Mouse (Mus musculus) embryo, embryonic 11 days (tissue): ENCODE results near the gene Caprin2.
"Not testable (repeated sequence)": the region's sequence is repeated elsewhere in the genome, so short reads cannot be mapped to it uniquely, and the experiment has no call there.

Experiments used
- DNase-seq: peaks from one replicate; pipeline ENCODE4 v3.0.0-alpha.2; 2015

Gene Caprin2

DNA sequence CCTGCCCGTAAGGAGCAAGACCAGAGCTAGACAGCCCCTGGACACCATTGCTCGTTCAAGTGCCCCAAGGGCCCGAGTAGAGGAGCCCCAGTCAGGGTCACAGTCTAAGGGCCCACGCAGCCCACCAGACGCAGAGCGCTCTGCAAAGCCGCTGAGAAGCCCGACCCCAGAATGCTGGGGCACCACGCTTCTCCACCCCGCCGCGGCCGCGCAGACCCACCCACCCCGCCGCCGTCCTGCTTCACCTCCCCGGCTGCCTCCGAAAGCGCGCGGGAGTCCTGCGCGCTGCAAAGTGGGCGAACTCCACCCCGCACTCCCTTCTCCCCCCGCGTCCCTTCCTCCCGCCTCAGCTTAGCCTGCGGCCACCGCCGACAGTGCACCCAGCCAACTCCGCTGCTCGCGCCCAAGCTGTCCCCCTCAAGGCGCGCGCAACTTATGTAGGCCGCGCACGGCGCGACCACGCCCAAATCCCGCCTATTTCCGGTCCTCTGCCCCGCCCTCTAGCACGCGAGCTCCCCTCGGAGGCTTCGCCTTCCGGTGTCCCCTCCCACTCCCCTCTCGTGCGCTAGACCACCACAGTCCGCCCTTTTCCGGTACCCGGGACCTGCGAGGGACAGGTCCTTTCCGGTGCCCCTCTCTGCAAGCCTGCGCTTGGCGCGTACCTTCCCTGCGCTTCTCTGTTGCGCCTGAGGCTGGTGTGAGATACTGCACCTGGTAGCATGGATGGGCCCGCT, at the start of gene Caprin2:
TSS of gene Caprin2 (minus strand) at position 465 of the 734 bp plus-strand sequence.
- DNase-seq = peak; percentile 98

DNA sequence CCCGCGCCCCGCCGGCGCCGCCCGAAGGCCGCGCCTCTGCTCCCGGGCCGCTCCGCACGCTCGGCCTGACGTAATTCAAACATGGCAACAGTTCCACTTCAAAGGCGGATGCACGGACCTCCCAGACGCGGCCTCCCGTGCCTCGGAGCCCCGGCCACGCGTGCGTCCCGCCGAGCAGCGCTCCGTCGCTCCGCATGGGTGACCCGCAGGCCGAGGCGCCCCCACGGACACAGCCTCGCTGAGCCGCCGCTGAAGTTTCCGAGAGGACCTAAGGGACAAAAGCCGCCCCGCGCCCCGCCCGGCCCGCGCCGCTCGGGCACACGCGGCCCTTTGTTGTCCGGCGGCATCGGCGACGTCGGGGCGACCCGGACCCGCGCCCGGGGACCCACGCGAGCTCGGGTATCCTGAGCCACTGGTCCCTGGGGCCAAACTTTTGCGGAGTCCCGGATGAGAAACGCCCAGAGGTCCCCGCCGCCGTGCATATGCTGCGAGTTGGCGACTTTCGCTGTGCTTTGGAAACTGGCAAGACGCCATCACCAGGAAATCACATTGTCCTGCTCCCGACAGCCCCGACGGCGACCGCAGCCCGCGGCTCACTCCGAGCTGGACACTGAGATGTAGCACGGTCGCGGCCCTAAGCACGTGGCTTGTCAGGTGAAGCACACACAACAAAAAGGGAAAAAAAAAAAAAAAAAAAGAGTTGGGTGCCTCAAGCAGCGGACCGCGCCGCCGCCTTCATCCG, 48.9 kb upstream of the Caprin2 start:
- peak; percentile 82 for DNase-seq

DNA sequence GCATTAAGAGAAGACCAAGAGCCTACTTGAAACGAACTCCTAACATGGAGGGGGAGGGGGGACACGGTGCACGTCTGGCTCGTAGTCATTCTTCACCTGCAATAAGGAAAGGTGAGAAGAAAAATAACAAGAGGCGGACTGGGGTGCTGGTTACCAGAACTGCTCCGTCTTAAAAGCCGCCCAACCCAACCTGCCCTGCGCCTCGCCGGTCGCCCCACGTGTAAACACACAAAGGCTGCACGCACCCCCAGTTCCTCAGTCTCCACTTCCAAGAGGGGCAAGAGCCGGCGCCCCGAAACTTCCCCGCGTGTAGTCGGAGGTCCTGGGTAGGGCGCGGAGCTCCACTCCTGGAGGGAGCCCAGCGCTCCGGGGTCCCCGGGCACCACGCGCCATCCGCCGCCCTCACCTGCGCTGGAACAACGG, 48.3 kb upstream of the Caprin2 start:
- no peak for DNase-seq

DNA sequence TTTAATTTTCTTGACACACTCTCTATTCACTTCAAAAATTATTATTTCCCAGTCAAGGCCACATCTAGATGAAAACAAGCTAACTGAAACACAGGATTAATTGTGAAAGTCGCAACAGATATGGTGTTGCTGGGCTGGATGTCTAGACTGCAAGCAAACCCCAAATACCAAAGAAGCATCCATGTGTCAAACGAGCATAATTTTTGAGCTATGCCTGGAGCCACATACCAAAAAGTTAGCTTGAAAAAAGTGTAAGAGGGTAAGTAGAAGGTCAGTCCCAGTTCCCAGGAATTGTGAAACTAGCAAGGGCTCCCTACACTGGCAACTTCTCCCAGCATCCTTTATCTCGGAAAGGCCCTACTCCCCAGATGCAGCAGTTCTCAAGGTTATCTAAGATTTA, 47.7 kb upstream of the Caprin2 start:
- peak; percentile 25 for DNase-seq

DNA sequence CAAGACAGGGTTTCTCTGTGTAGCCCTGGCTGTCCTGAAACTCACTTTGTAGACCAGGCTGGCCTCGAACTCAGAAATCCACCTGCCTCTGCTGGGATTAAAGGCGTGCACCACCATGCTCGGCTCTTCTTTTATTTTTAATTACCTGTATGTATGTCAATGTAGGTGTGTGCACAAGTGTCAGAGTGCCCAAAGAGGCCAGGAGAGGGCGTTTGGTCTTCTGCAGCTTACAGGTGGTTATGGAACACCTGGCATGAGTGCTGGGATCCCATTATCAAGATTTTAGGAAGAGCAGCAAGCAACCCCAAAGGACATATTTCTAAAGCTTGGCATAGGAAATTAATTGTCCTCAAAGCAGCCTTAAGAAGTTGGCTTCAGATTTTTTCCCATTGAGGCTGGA, 46.4 kb upstream of the Caprin2 start:
- DNase-seq = no peak

DNA sequence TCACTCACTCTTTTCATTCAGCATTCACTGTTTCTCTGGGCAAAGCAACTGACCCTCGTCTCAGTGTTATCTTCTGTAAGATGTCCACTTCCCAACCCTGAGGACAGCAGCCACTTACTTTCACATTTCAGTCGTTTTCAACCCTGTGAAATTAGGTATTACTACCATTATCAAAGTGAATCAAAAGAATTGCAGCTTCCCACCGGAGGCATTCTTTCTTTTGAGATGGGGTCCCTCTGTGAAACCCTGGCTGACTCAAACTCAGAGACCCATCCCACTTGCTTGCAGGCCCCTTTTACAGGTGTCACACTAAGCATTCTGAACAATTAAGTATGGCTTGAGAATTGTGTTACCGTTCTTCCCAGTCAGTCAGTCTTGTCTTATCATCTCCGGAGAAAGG, 45.8 kb upstream of the Caprin2 start:
- DNase-seq = no peak

DNA sequence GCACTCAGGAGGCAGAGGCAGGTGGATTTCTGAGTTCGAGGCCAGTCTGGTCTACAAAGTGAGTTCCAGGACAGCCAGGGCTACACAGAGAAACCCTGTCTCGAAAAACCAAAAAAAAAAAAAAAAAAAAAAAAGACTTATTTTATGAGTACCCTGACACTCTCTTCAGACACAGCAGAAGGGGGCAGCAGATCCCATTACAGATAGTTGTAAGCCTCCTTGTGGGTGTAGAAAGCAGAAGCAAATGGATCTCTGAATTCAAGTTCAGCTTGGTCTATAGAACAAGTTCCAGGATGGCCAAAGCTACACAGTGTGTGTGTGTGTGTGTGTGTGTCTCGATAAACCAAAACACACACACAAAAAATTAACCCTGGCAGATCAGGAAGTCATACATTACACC, 44.3 kb upstream of the Caprin2 start:
- not testable (repeated sequence) for DNase-seq

DNA sequence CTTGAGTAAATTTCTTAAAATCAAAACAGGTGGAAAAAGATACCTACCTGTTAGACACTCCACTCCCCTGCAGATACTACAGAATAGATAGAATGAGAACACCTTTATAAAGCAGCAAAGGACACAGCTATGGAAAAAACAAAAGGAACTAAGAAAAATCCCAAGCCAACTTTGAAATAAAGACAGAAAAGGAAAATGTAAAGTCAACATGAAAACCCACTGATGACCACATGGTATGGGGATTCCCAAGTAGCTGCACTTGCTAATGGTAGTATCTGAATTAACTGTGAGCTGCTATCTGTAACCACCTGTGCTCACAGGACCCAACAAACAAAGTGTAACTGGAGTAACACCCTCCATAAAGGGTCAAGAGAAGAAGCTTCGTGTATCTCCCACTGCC, 41.7 kb upstream of the Caprin2 start:
- DNase-seq = no peak

DNA sequence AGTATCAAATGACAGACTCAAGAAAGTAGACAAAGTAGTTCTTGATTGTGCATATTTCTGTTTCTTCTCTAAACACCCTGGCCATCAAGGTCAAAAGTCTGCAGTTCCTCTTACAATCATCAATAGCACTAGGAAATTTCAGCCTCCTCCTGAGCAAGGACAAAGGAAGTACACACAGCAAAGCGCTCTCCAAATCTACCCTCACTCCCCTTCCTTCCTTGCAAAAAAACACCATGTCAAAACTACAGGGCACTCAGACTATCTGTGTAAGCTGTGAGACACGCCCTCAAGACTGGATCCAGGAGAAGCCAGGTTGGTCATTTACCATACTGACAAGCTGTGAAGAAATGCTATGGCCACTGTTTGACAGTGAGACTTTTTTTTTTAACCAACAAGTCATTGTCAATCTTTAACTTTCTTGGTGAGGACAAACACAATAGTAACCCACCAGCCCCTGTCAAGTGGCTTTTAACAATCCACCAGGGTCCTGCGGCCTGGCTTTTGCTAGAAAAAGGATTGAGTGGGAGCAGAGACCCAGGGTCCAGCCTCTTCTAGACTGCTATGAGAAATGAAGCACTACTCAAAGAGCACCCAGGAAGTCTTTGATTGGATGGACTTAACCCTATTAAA, 39.0 kb upstream of the Caprin2 start:
- DNase-seq = no peak

DNA sequence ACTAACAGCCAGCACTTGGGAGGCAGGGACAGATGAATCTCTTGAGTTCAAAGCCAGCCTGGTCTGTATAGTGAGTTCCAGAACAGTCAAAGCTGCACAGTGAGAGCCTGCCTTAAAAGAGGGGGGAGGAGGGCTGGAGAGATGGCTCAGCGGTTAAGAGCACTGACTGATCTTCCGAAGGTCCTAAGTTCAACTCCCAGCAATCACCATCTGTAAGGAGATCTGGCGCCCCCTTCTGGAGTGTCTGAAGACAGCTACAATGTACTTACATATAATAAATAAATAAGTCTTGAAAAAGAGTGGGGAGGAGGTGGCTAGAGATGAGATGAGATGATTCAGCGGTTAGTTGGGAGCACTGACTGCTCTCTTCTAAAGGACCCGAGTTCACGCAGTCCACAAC, 35.2 kb upstream of the Caprin2 start:
- no peak for DNase-seq

DNA sequence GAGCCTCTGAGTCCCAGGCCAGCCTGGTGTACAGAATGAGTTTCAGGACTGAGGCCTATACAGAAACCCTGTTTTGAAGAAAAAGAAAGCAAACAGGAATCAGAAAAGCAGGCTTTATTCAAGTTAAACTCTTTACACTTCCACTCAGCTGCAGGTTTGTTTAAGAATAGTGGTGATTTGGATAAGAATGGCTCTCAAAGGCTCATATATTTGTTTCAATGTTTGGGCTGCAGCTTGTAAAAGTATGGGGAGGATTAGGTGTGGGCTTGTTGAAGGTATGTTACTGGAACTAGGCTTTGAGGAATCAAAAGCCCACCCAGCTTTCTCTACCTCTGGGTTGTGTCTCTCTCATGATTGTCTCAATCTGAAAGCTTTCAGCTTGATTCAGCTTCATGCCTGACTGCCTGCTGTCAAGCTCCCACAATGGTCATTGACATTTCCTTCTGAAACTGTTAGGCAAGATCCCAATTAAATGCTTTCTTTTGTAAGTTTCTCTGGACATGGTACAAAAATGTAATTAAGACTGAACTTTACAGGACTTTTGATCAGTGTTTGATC, 22.9 kb upstream of the Caprin2 start:
- DNase-seq = no peak

DNA sequence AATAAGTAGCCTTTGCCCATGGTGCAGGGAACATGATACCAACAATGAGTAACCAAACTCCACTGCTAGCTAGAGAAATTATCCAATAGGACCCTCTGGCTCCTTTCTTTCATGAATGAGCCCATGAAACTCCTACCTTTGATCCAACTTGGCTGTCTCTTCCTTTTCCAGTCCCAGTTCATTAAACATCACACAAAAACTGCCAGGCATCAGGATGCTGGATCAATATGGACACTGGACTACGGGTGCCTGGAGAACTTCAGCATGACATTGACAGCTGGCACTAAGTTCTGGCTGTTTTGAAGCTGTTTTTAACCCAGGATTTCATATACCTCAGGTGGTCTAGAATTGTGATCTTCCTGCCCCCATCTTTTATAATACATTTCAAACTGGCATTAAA, 21.6 kb upstream of the Caprin2 start:
- no peak for DNase-seq

DNA sequence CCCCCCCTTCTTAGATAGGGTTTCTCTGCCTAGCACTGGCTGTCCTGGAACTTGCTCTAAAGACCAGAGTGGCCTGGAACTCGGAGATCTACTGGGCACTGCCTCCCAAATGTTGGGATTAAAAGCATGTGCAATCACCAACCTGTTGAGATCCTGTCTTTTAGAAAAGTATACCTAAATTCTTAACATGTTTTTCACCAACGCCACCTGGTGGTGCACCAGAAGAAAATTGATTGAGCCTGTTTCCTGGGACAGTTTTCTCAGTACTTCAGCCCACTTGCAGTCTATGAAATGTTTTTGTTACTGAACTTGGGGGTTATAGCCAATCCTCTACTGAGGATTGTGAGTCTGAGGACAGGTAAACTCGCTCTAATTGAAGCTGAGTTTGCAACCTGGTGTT, 20.8 kb upstream of the Caprin2 start:
- no peak for DNase-seq

DNA sequence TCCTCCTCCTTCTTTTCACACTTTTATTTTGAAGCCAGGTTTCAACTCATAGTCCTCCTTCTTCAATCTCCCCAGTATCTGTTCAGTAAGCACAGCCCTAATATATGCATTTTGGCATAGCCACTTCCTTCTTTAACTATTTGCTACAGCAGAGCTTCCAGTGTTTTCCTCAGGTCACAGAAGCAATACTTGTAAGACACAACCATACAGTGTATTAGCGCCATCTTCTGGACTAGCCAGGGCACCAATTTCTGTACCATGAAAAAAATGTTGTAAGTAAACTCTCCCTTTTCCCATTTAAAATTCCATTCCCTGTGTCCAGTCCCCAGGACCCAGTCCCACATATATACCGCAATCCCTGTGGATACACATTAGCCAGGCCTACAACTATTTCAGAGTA, 17.9 kb upstream of the Caprin2 start:
- DNase-seq = peak; percentile 81

DNA sequence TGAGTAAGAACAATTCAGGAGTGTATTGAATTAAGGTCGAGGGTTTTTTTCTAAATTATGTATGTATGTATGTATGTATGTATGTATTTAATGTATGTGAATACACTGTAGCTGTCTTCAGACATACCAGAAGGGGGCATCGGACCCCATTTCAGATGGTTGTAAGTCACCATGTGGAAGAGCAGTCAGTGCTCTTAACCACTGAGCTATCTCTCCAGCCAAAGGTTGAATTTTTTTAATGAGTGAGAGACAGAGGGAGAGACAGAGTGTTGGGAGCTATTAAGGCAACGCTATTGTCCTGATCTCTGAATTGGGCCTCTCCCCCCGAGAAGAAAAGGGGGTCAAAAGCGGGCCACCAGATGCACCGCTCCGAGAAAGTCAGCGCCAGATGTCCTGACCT, 15.9 kb upstream of the Caprin2 start:
- DNase-seq = not testable (repeated sequence)

DNA sequence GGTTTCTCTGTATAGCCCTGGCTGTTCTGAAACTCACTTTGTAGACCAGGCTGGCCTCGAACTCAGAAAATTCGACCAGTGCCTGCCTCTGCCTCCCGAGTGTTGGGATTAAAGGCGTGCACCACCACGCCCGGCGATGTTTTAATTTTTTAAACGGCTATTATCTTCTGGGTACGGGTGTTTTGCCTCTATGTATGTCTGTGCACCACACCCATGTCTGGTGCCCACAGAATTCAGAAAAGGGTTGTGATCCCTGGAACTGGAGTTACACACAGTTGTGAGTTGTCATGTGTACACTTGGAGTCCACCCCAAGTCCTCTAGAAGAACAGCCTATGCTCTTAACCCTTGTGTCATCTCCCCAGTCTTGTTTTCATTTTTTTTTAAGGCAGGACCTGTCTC, 10.9 kb upstream of the Caprin2 start:
- no peak for DNase-seq

DNA sequence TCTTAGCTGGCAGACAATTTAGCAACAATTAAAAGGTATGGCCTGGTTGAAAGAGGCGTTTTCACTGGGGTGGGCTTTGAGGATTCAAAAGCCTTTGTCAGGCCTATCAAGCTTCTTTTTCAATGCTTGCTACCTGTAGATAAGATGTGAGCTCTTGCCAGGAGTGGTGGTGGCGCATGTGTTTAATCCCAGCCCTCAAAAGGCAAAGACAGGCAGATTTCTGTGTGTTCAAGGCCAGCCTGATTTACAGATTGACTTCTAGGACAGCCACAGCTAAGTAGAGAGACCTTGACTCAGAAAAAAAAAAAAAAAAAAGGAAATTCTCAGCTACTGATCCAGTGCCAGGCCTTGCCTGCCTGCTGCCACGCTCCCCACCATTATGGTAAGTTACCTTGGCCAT, 6.7 kb upstream of the Caprin2 start:
- DNase-seq = no peak

DNA sequence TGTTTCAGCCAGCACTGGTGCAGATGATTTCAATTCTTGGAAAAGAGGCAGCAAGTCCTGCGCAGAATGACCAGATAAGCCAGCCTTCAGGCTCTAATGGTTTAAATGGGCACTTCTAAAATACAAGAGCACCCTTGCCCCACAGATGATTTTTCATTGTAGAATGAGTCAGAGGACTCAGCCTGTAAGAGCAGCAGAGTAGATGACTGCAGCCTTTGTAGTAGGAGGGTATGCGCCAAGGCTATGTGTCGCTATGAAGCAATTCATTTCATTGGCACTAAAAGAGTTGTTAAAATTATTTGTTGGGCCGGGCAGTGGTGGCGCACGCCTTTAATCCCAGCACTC, 442 bp upstream of the Caprin2 start:
- no peak for DNase-seq

DNA sequence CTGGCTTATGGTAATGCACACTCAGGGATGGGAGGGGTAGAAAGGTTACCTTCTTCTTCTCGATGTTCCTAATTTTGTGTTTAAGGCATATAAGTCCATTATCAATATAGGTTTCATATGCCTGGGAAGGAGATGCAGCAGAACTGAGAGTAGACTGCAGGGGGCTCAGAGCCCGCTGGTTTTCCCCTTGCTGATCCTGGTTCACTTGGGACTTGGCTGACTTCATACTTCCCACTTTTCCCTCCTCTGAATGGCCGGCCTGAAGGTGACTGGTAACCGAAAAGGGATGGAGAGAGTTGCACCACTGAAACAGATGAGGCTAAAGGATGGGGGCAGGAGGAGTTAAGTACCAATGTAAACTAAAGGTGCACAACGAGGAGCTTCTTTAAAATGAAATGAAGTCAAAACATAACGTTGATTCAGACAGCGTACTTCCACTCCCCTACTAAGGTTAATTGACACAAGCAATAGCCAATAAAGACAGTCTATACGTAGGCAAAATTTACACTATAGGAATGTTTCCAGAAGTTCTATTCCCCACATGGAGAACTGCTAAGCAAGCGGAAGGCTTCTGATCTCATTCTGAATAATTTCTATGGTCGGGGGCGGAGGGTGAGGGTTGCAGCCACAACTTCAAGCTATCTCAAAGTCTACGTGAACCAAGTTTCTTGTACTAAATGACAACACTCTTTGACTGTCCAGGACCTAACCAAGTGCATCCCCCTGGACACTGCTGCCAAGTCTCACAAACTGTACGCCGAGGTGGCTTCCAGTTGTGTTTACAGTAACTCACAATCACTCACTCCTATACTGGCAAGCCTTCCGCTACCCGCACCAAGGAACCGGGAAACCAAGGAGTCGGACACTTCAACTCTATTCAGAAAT, 907 bp downstream of the Caprin2 start:
- DNase-seq = peak; percentile 17

DNA sequence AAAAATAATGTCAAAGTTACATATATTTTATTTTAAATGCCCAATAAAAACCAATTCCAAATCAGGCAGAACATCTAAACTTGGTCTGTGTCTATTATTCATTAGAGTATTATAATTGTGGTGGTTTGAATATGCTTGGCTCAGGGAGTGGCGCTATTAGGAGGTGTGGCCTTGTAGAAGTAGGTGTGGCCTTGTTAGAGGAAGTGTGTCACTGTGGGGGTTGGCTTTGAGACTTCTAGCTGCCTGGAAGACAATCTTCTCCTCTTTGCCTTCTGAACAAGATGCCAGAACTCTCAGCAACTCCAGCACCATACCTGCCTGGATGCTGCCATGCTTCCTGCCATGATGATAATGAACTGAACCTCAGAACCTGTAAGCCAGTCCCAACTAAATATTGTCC, 22.1 kb downstream of the Caprin2 start:
- no peak for DNase-seq

DNA sequence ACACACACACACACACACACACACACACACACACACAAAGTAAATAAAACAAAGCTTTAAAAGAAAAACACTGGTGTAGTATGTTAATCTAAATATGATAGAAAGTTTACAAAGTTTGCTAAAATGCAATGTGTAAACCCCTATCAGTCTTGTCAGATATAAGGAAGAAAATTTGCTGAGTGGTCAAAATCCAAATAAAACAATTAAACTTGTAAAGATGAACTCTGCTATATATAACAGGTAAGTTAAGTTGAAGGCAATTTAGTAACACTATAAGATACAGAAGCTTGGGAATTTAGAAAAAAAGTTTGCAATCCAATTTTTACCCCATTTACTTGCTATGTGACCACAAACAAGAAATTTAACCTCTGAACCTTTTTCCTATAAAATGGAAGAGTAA, 50.4 kb downstream of the Caprin2 start:
- no peak for DNase-seq

DNA sequence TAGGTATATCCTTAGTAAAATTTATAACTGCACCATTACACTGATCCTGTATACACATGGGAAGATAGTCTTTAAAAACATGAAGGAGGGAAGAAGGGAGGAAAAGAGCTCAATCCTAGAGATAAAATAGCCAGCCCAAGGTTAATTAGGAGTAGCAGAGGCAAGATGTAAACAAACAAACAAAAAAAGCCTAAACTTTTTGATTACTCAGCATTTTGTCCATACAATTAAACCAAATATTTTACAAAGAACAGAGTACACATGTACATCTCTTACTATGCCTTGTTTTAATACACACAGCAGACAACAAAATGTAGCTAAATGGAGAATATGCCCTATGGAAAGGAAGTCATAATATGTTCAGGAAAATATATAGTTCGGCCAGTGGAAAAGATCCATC, 54.3 kb downstream of the Caprin2 start:
- DNase-seq = no peak

DNA sequence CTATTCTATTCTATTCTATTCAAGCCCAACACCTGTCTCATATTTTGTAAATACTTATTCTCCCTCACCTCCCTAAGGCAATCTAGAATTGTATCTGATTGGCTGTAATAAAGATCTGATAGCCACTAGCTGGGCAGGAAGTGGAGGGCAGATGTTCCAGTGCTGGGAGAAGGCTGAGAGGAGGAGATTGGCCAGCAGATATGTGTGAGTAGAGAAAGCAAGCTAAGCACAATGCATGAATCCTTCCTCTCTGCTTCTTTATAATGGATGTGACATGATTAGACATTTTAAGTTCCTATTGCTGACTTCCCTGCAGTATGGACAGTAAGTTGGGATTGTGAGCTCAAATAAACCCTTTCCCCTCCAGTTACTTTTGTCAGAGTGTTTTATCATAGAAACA, 57.6 kb downstream of the Caprin2 start:
- no peak for DNase-seq
